9 mouse cellular contexts compared by ENCODE assay signal in genomic region chr13:22015479-22016450, GRCm38 (mm10). TPM values are rescaled to one million over a fixed set of nuclear protein-coding genes. Genes with fewer than 3 reads are reported as not detected.
DNase-seq lines count a peak whose midpoint lies in the region; ATAC-seq and TF ChIP-seq lines count a peak whose summit lies in the region.
"Had no signal": no experiment of that assay in that cellular context is flagged by ENCODE, and none has a peak within 500 bp of the region (broad histone marks: within the 10 kb centered on the region; RNA-seq: fewer than 3 reads in every experiment).

No protein-coding gene starts in this region.

- peaks cover 4% of the 10 kb centered on the region; the same call in 1 of the 2 replicates for H3K4me1 ChIP-seq in embryonic facial prominence, embryonic 15.5 days
- 0 out of 2 replicates have a peak, but pooled peaks cover 2% of the 10 kb centered on the region for H3K4me1 ChIP-seq in heart, embryonic 11.5 days (ENCODE audit: control insufficient read depth, insufficient read depth, low read length)
- no peaks in the 10 kb centered on the region; the same call in 1 of the 2 replicates for H3K4me1 ChIP-seq in kidney, postnatal 0 days (replicated peaks; ENCODE audit: insufficient read depth, low read length)
- H3K4me1 ChIP-seq in liver, embryonic 11.5 days (replicated peaks; ENCODE audit: control insufficient read depth, insufficient read depth, low read length) = peaks cover 10% of the 10 kb centered on the region; the same call in 1 of the 2 replicates

- 15% methylated on average over 27 of the region's 27 CpGs for WGBS in embryonic facial prominence, embryonic 15.5 days
- WGBS in heart, embryonic 11.5 days (ENCODE audit: insufficient replicate concordance) = 14% methylated on average over 27 of the region's 27 CpGs
- 17% methylated on average over 27 of the region's 27 CpGs for WGBS in kidney, postnatal 0 days
- 14% methylated on average over 27 of the region's 27 CpGs for WGBS in liver, embryonic 11.5 days

- ATAC-seq in CD4-positive, CD25-positive, alpha-beta regulatory T cell, adult 4 months = peak; percentile 83
- peak; percentile 63; the same call in 1 of the 2 replicates for ATAC-seq in embryonic facial prominence, embryonic 15.5 days (ENCODE audit: insufficient number of reproducible peaks, low FRiP score, low TSS enrichment, low read depth)
- peak; percentile 77; the same call in 1 of the 2 replicates for ATAC-seq in heart, embryonic 11.5 days (replicated peaks; ENCODE audit: insufficient number of reproducible peaks, low FRiP score, low TSS enrichment)
- ATAC-seq in kidney, postnatal 0 days (replicated peaks; ENCODE audit: low FRiP score, low read depth) = peak; percentile 87; the same call in 1 of the 2 replicates
- peak; percentile 86 for ATAC-seq in liver, embryonic 11.5 days (replicated peaks; ENCODE audit: low FRiP score)

- peaks cover 68% of the 10 kb centered on the region for H3K27me3 ChIP-seq in embryonic facial prominence, embryonic 15.5 days
- peaks cover 37% of the 10 kb centered on the region for H3K27me3 ChIP-seq in heart, embryonic 11.5 days (ENCODE audit: control insufficient read depth, insufficient read depth, low read length)
- H3K27me3 ChIP-seq in kidney, postnatal 0 days (ENCODE audit: insufficient read depth, low read length) = peaks cover 52% of the 10 kb centered on the region
- H3K27me3 ChIP-seq in liver, embryonic 11.5 days (replicated peaks; ENCODE audit: control insufficient read depth, insufficient read depth, low read length) = peaks cover 31% of the 10 kb centered on the region

- peak overlapping the region; percentile 28; the same call in 1 of the 2 replicates for H3K4me2 ChIP-seq in embryonic facial prominence, embryonic 15.5 days (replicated peaks)
- H3K4me2 ChIP-seq in heart, embryonic 11.5 days = peak overlapping the region; percentile 58
- no peak overlapping the region for H3K4me2 ChIP-seq in kidney, postnatal 0 days (ENCODE audit: low read length)
- peak overlapping the region; percentile 68 for H3K4me2 ChIP-seq in liver, embryonic 11.5 days

- TF ChIP-seq CTCF in kidney, postnatal 0 days (IDR thresholded peaks at IDR 0.05; ENCODE audit: low read depth) = peak; percentile 34; the same call in 1 of the 2 replicates

- H3K9ac ChIP-seq in embryonic facial prominence, embryonic 15.5 days = no peak overlapping the region
- H3K9ac ChIP-seq in heart, embryonic 11.5 days (ENCODE audit: low read depth, low read length) = no peak overlapping the region
- no peak overlapping the region for H3K9ac ChIP-seq in kidney, postnatal 0 days (ENCODE audit: low read depth, low read length)
- no peak overlapping the region for H3K9ac ChIP-seq in liver, embryonic 11.5 days (ENCODE audit: low read depth, low read length)

- peak; percentile 64 to 76 for DNase-seq in adrenal gland, adult 18-20 months (ENCODE audit: low spot score in 2 of 2)
- peak; percentile 74 for DNase-seq in kidney, postnatal 0 days (ENCODE audit: low spot score)
- peak; percentile 91 for DNase-seq in liver, embryonic 11.5 days (ENCODE audit: low spot score)
- DNase-seq in natural killer cell, adult 2 months (ENCODE audit: low spot score in 2 of 2) = peak; percentile 92
- peak; percentile 95 for DNase-seq in thymus, postnatal 0 days (ENCODE audit: low spot score)

- H3K4me3 ChIP-seq in embryonic facial prominence, embryonic 15.5 days (replicated peaks) = peak overlapping the region; percentile 14; the same call in 1 of the 2 replicates
- H3K4me3 ChIP-seq in heart, embryonic 11.5 days (ENCODE audit: low read depth, low read length) = peak overlapping the region; percentile 22; the same call in 1 of the 2 replicates
- H3K4me3 ChIP-seq in kidney, postnatal 0 days (replicated peaks; ENCODE audit: low read depth, low read length) = no peak overlapping the region
- H3K4me3 ChIP-seq in liver, embryonic 11.5 days (ENCODE audit: low read depth, low read length) = peak overlapping the region; percentile 29

- no peaks in the 10 kb centered on the region for H3K36me3 ChIP-seq in embryonic facial prominence, embryonic 15.5 days
- H3K36me3 ChIP-seq in heart, embryonic 11.5 days (ENCODE audit: control insufficient read depth, insufficient read depth, low read length) = no peaks in the 10 kb centered on the region
- H3K36me3 ChIP-seq in kidney, postnatal 0 days (ENCODE audit: insufficient read depth, low read length) = no peaks in the 10 kb centered on the region
- no peaks in the 10 kb centered on the region for H3K36me3 ChIP-seq in liver, embryonic 11.5 days (ENCODE audit: control insufficient read depth, insufficient read depth, low read length)

- no peaks in the 10 kb centered on the region for H3K9me3 ChIP-seq in embryonic facial prominence, embryonic 15.5 days (replicated peaks)
- no peaks in the 10 kb centered on the region for H3K9me3 ChIP-seq in heart, embryonic 11.5 days (replicated peaks; ENCODE audit: control insufficient read depth, low read length)
- H3K9me3 ChIP-seq in kidney, postnatal 0 days (replicated peaks; ENCODE audit: low read length) = no peaks in the 10 kb centered on the region
- H3K9me3 ChIP-seq in liver, embryonic 11.5 days (ENCODE audit: control insufficient read depth, low read length) = no peaks in the 10 kb centered on the region

- H3K27ac ChIP-seq in embryonic facial prominence, embryonic 15.5 days (replicated peaks) = no peak overlapping the region
- no peak overlapping the region for H3K27ac ChIP-seq in heart, embryonic 11.5 days (ENCODE audit: low read depth, low read length)
- H3K27ac ChIP-seq in kidney, postnatal 0 days = no peak overlapping the region
- H3K27ac ChIP-seq in liver, embryonic 11.5 days (ENCODE audit: low read depth, low read length) = no peak overlapping the region

RNA-seq across cellular contexts. Expression of gene Prss16, which starts 6.2 kb away (rescaled TPM):
- polyA plus RNA-seq in CD4-positive, CD25-positive, alpha-beta regulatory T cell, adult 4 months (2017; shearing (Covaris generic)) = under 1 TPM in 1 of 2 experiments, not detected in 1; 0.74 TPM
- total RNA-seq in adrenal gland, adult 18-20 months (2021) = under 1 TPM in 1 of 2 experiments, not detected in 1; 0.96 TPM
- polyA plus RNA-seq in embryonic facial prominence, embryonic 15.5 days (2015; fragmentation: Nextera tagmentation; extraction: Ambion mirVana) = 1.2 and 1.8 TPM in 2 replicates
- polyA plus RNA-seq in heart, embryonic 11.5 days (2014; fragmentation: Nextera tagmentation; extraction: Ambion mirVana) = 0.24 and 0.66 TPM in 2 replicates
- 0.21 and 0.60 TPM in 2 replicates for polyA plus RNA-seq in kidney, postnatal 0 days (2015; fragmentation: Nextera tagmentation; extraction: Ambion mirVana)
- polyA plus RNA-seq in liver, embryonic 11.5 days (2014; fragmentation: Nextera tagmentation; extraction: Ambion mirVana) = 0.48 and 0.86 TPM in 2 replicates
- polyA plus RNA-seq in thymus, postnatal 0 days (2015; fragmentation: Nextera tagmentation; extraction: Ambion mirVana) = 645 and 679 TPM in 2 replicates

RNA-seq across cellular contexts. Expression of gene Hist1h2ah, which starts 19.6 kb away (rescaled TPM):
- polyA plus RNA-seq in CD4-positive, CD25-positive, alpha-beta regulatory T cell, adult 4 months (2017; shearing (Covaris generic)) = not detected
- total RNA-seq in adrenal gland, adult 18-20 months (2021) = 10 to 100 TPM in 1 of 2 experiments, not detected in 1; 16.5 TPM
- polyA plus RNA-seq in embryonic facial prominence, embryonic 15.5 days (2015; fragmentation: Nextera tagmentation; extraction: Ambion mirVana) = 2.8 and 17.2 TPM in 2 replicates
- 10.1 TPM in 1 of 2 replicates, not detected in the other for polyA plus RNA-seq in heart, embryonic 11.5 days (2014; fragmentation: Nextera tagmentation; extraction: Ambion mirVana)
- polyA plus RNA-seq in kidney, postnatal 0 days (2015; fragmentation: Nextera tagmentation; extraction: Ambion mirVana) = 4.0 and 4.5 TPM in 2 replicates
- polyA plus RNA-seq in liver, embryonic 11.5 days (2014; fragmentation: Nextera tagmentation; extraction: Ambion mirVana) = 10.7 and 13.3 TPM in 2 replicates
- polyA plus RNA-seq in thymus, postnatal 0 days (2015; fragmentation: Nextera tagmentation; extraction: Ambion mirVana) = 49.6 and 71.7 TPM in 2 replicates
- polyA plus RNA-seq: frontal cortex, adult 2 months had no signal

RNA-seq across cellular contexts. Expression of gene Hist1h2bk, which starts 19.9 kb away (rescaled TPM):
- polyA plus RNA-seq in CD4-positive, CD25-positive, alpha-beta regulatory T cell, adult 4 months (2017; shearing (Covaris generic)) = 1 to 10 TPM in 1 of 2 experiments, not detected in 1; 4.8 TPM
- total RNA-seq in adrenal gland, adult 18-20 months (2021) = 10 to 100 TPM; 18.0 to 23.9 TPM
- 3.1 and 4.0 TPM in 2 replicates for polyA plus RNA-seq in embryonic facial prominence, embryonic 15.5 days (2015; fragmentation: Nextera tagmentation; extraction: Ambion mirVana)
- polyA plus RNA-seq in heart, embryonic 11.5 days (2014; fragmentation: Nextera tagmentation; extraction: Ambion mirVana) = 2.2 and 3.9 TPM in 2 replicates
- polyA plus RNA-seq in kidney, postnatal 0 days (2015; fragmentation: Nextera tagmentation; extraction: Ambion mirVana) = 4.0 and 4.8 TPM in 2 replicates
- 4.1 and 4.6 TPM in 2 replicates for polyA plus RNA-seq in liver, embryonic 11.5 days (2014; fragmentation: Nextera tagmentation; extraction: Ambion mirVana)
- polyA plus RNA-seq in thymus, postnatal 0 days (2015; fragmentation: Nextera tagmentation; extraction: Ambion mirVana) = 25.8 and 33.9 TPM in 2 replicates

RNA-seq across cellular contexts. Expression of gene Hist1h4i, which starts 25.4 kb away (rescaled TPM):
- polyA plus RNA-seq in CD4-positive, CD25-positive, alpha-beta regulatory T cell, adult 4 months (2017; shearing (Covaris generic)) = 1 to 10 TPM; 5.4 to 6.7 TPM
- 10 to 100 TPM; 40.1 to 68.2 TPM for total RNA-seq in adrenal gland, adult 18-20 months (2021)
- polyA plus RNA-seq in embryonic facial prominence, embryonic 15.5 days (2015; fragmentation: Nextera tagmentation; extraction: Ambion mirVana) = 17.5 and 20.6 TPM in 2 replicates
- polyA plus RNA-seq in heart, embryonic 11.5 days (2014; fragmentation: Nextera tagmentation; extraction: Ambion mirVana) = 12.1 and 15.7 TPM in 2 replicates
- 15.3 and 17.2 TPM in 2 replicates for polyA plus RNA-seq in kidney, postnatal 0 days (2015; fragmentation: Nextera tagmentation; extraction: Ambion mirVana)
- 36.9 and 39.3 TPM in 2 replicates for polyA plus RNA-seq in liver, embryonic 11.5 days (2014; fragmentation: Nextera tagmentation; extraction: Ambion mirVana)
- 37.1 and 39.2 TPM in 2 replicates for polyA plus RNA-seq in thymus, postnatal 0 days (2015; fragmentation: Nextera tagmentation; extraction: Ambion mirVana)

RNA-seq across cellular contexts. Expression of gene Hist1h2ag, which starts 27.0 kb away (rescaled TPM):
- polyA plus RNA-seq in CD4-positive, CD25-positive, alpha-beta regulatory T cell, adult 4 months (2017; shearing (Covaris generic)) = not detected
- 10 to 100 TPM; 11.9 to 12.2 TPM for total RNA-seq in adrenal gland, adult 18-20 months (2021)
- polyA plus RNA-seq in embryonic facial prominence, embryonic 15.5 days (2015; fragmentation: Nextera tagmentation; extraction: Ambion mirVana) = 33.6 and 33.8 TPM in 2 replicates
- polyA plus RNA-seq in heart, embryonic 11.5 days (2014; fragmentation: Nextera tagmentation; extraction: Ambion mirVana) = 12.3 and 19.7 TPM in 2 replicates
- polyA plus RNA-seq in kidney, postnatal 0 days (2015; fragmentation: Nextera tagmentation; extraction: Ambion mirVana) = 33.8 and 48.4 TPM in 2 replicates
- polyA plus RNA-seq in liver, embryonic 11.5 days (2014; fragmentation: Nextera tagmentation; extraction: Ambion mirVana) = 26.4 and 36.7 TPM in 2 replicates
- 178 and 206 TPM in 2 replicates for polyA plus RNA-seq in thymus, postnatal 0 days (2015; fragmentation: Nextera tagmentation; extraction: Ambion mirVana)

Comparison
In these comparisons a context has a peak if more than half of its experiments do, and no peak if none do; other contexts are left out.
1. RNA of gene Prss16, which starts 6.2 kb away (polyA plus RNA-seq): 645 to 679 TPM in thymus, postnatal 0 days; 1.2 to 1.8 TPM in embryonic facial prominence, embryonic 15.5 days, 0.48 to 0.86 TPM in liver, embryonic 11.5 days, 0.74 TPM in CD4-positive, CD25-positive, alpha-beta regulatory T cell, adult 4 months, 0.24 to 0.66 TPM in heart, embryonic 11.5 days and 0.21 to 0.60 TPM in kidney, postnatal 0 days; every median in the first group is over 100 times any median in the second.
2. Peak in every context shown above with its lines, with median percentiles within 50 percentile points of each other: ATAC-seq and DNase-seq.